Mouse (Mus musculus) liver, embryonic 14.5 days (tissue): ENCODE data around the gene Gm49325.

Source experiments
- CTCF ChIP-seq: IDR thresholded peaks from 2 replicates; pipeline ENCODE4 v1.5.1; 2016; ENCODE audit warnings: antibody characterized with exemption, low read depth, control low read depth
- EP300 ChIP-seq: IDR thresholded peaks from 2 replicates; pipeline ENCODE4 v1.6.1; 2016; ENCODE audit warnings: antibody characterized with exemption, low read depth

GRCm38 (mm10) chr10:77589749-77590148, 16.2 kb upstream of the Gm49325 start:
- TF ChIP-seq CTCF (no peak), EP300 (no peak)
